Mouse (Mus musculus) stomach, postnatal 0 days (tissue): ENCODE data around the gene Alcam.

Experiments used
- CTCF ChIP-seq: IDR thresholded peaks from 2 replicates; pipeline ENCODE4 v1.5.1; 2016; ENCODE audit warnings: antibody characterized with exemption, low read depth, mild to moderate bottlenecking, moderate library complexity
- EP300 ChIP-seq: optimal IDR thresholded peaks from 2 replicates; pipeline ENCODE3; 2016; ENCODE audit warnings: antibody characterized with exemption

DNA sequence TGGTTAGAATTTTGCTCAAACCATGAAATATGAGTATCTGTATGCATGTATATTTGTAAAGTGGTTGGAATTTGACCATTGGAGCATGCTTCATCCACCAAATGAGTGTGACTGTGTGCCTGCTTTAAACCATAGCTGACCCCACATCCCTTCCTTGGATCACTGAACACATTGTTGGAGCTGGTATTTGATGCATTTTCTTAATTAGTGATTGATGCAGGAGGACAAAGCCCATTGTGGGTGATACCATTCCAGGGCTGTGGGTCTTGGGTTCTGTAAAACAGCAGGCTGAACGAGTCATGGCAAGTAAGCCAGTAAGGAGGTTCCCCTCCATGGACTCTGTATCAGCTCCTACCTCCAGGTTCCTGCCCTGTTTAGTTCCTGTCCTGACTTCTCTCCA, 191.3 kb downstream of the Alcam start:
- TF ChIP-seq CTCF (no peak), EP300 (no peak)
